Mouse (Mus musculus): ENCODE data around the gene Olfr92. TPM values are rescaled to one million over a fixed set of nuclear protein-coding genes. Genes with fewer than 3 reads are reported as not detected.
A peak's percentile ranks its signal among the peaks of the same experiment; 100 is the strongest.
"Not testable (repeated sequence)": the region's sequence is repeated elsewhere in the genome, so short reads cannot be mapped to it uniquely, and the experiment has no call there.

The Olfr92 gene
- polyA plus RNA-seq (2012; ENCODE audit: insufficient read depth, insufficient read length, low replicate concordance, missing spikeins) = not detected in 2 replicates

DNA sequence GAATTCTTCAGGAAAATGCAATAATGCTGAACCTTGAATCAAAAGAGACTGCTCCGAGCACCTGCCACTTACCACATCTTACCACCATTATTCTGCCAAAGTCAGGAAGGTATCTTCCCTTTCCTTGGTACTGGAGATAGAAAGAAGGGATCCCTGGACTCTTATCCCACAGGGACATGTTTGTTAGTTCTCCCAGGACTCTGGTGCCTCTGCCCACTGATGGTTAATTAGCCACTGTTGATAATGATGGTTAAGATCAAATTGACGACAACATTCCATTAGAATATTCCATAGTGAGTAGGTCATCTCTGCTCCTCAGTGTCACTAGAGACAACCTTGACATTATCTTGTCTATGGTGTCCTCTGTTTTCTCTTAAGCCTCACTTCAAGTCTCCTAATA is at the start of gene Olfr92:
TSS of gene Olfr92 (minus strand) at position 101 of the 400 bp plus-strand sequence.
- 92% methylated on average over 2 of the region's 2 CpGs for WGBS
- Histone ChIP-seq H3K27ac (ENCODE audit: insufficient read depth, low read depth, low read length) (no peak within 1 kb of the TSS), H3K4me1 (ENCODE audit: control insufficient read depth, insufficient read depth, low read length) (no peaks in the 10 kb centered on the region), H3K4me3 (ENCODE audit: insufficient read depth, low read depth, low read length) (no peak within 1 kb of the TSS)
- TF ChIP-seq CTCF (IDR thresholded peaks at IDR 0.05; ENCODE audit: insufficient read depth, low read depth, low read length) = no peak
- no peak for TF ChIP-seq POLR2A (IDR thresholded peaks at IDR 0.05; ENCODE audit: insufficient read depth, low read depth, low read length)

DNA sequence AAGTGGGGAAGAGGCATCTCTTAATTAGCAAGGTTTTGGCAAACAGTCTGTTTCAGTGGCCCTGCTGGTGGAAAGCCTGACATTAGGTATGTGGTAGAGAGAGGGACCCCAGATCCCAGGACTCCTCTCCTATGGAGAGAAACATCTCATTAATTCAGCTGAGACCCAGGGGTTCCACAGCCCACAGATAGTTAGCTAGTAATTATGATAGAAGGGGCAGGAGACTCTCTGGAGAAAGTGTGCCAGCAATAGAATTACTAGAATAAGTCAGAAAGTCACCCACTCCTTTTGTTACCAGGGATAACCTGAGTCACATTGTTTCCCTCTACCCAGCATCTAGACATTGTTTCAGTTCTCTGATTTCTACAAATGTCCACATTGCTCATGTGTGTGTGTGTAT is 41.5 kb upstream of the Olfr92 start, which contains the start of gene Olfr93:
TSS of gene Olfr93 (minus strand) at position 101 of the 400 bp plus-strand sequence.
- Histone ChIP-seq H3K27ac (ENCODE audit: insufficient read depth, low read depth, low read length) (no peak within 1 kb of the TSS), H3K4me3 (ENCODE audit: insufficient read depth, low read depth, low read length) (no peak within 1 kb of the TSS), H3K4me1 (ENCODE audit: control insufficient read depth, insufficient read depth, low read length) (no peaks in the 10 kb centered on the region)
- TF ChIP-seq POLR2A (IDR thresholded peaks at IDR 0.05; ENCODE audit: insufficient read depth, low read depth, low read length) (no peak), CTCF (IDR thresholded peaks at IDR 0.05; ENCODE audit: insufficient read depth, low read depth, low read length) (no peak)

DNA sequence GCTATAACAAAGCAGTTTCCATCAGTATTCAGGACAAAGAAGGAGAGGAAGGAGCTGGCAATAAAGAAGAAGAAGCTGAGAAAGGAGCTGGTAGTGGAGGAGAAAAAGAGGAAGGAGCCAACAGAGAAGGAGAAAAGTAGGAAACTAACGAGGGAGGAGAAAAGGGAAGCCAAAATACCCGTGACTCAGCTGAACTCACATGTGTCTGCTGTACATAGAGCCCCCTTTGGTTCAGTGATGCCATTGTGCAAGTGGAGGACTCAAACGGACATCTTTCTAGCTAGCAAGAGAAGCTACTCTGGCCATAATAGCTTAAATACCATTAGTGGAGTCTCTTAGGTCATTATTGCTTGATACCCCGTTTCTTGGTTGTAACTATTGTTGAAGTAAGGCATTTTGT is 11.5 kb upstream of the Olfr92 start:
- WGBS = 41% methylated on average over 4 of the region's 4 CpGs
- not testable (repeated sequence) for H3K4me1 ChIP-seq (ENCODE audit: control insufficient read depth, insufficient read depth, low read length); H3K27ac ChIP-seq (ENCODE audit: insufficient read depth, low read depth, low read length); H3K4me3 ChIP-seq (ENCODE audit: insufficient read depth, low read depth, low read length)

GRCm38 (mm10) chr17:37098178-37098577 is 21.7 kb downstream of the Olfr92 start, which contains the start of gene Olfr91:
Gene Olfr91, minus strand, starts transcription at chr17:37098278.
- no peak for TF ChIP-seq CTCF (IDR thresholded peaks at IDR 0.05; ENCODE audit: insufficient read depth, low read depth, low read length)
- TF ChIP-seq POLR2A (IDR thresholded peaks at IDR 0.05; ENCODE audit: insufficient read depth, low read depth, low read length) = no peak
- Histone ChIP-seq H3K27ac (ENCODE audit: insufficient read depth, low read depth, low read length) (no peak within 1 kb of the TSS), H3K4me3 (ENCODE audit: insufficient read depth, low read depth, low read length) (no peak within 1 kb of the TSS), H3K4me1 (ENCODE audit: control insufficient read depth, insufficient read depth, low read length) (no peaks in the 10 kb centered on the region)
- 93% methylated on average over 1 of the region's 1 CpGs for WGBS

DNA sequence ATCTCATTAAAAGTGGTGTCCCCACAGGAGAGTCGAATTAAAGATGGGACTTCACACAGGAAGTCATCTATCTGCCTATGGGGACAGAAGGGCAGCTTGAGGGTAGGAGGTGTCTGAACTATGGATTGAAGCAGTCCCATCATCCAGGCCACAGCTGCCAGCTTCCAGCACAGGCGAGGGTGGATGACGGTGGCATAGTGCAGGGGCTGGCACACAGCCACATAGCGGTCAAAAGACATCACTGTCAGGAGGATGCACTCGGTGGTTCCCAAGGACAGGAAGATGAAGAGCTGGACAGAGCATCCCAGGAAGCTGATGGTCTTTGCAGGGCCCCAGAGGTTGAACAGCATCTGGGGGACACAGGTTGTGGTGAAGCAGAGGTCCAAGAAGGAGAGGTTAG is 26.6 kb downstream of the Olfr92 start:
- 72% methylated on average over 5 of the region's 5 CpGs for WGBS

GRCm38 (mm10) chr17:37092198-37092597 is 27.7 kb downstream of the Olfr92 start:
- no peak for TF ChIP-seq POLR2A (IDR thresholded peaks at IDR 0.05; ENCODE audit: insufficient read depth, low read depth, low read length)
- TF ChIP-seq CTCF (IDR thresholded peaks at IDR 0.05; ENCODE audit: insufficient read depth, low read depth, low read length) = no peak
- Histone ChIP-seq H3K4me1 (ENCODE audit: control insufficient read depth, insufficient read depth, low read length) (no peaks in the 10 kb centered on the region), H3K27ac (ENCODE audit: insufficient read depth, low read depth, low read length) (no peak overlapping the region), H3K4me3 (ENCODE audit: insufficient read depth, low read depth, low read length) (no peak overlapping the region)
- 80% methylated on average over 1 of the region's 1 CpGs for WGBS

More for the DNA sequence above, 26.6 kb downstream of the Olfr92 start:
- Histone ChIP-seq H3K27ac (ENCODE audit: insufficient read depth, low read depth, low read length) (no peak overlapping the region), H3K4me3 (ENCODE audit: insufficient read depth, low read depth, low read length) (no peak overlapping the region), H3K4me1 (ENCODE audit: control insufficient read depth, insufficient read depth, low read length) (no peaks in the 10 kb centered on the region)
- TF ChIP-seq POLR2A (IDR thresholded peaks at IDR 0.05; ENCODE audit: insufficient read depth, low read depth, low read length) (no peak), CTCF (IDR thresholded peaks at IDR 0.05; ENCODE audit: insufficient read depth, low read depth, low read length) (no peak)

DNA sequence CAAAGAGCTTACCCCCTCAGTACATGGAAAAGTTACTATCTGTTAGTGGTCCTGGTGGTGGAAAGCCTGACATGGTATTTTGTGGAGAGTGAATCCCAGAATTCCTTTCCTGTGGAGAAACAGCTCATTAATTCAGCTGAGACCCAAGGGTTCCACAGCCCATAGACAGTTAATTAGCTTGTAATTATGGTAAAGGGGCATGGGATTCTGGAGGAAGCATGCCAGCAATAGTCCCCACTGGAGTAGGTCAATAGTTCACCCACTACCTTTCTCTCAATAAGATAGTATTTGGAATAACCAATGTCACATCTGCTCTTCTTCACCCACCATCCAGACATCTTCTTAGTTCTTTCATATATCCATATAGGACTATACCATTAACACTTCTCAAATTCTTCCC is 31.5 kb downstream of the Olfr92 start, which contains the start of gene Olfr90:
TSS of gene Olfr90 (minus strand) at position 101 of the 400 bp plus-strand sequence.
- H3K4me1 ChIP-seq (ENCODE audit: control insufficient read depth, insufficient read depth, low read length) = no peaks in the 10 kb centered on the region
- no peak within 1 kb of the TSS for H3K27ac ChIP-seq (ENCODE audit: insufficient read depth, low read depth, low read length)
- H3K4me3 ChIP-seq (ENCODE audit: insufficient read depth, low read depth, low read length) = no peak within 1 kb of the TSS
- TF ChIP-seq CTCF (IDR thresholded peaks at IDR 0.05; ENCODE audit: insufficient read depth, low read depth, low read length) (no peak), POLR2A (IDR thresholded peaks at IDR 0.05; ENCODE audit: insufficient read depth, low read depth, low read length) (no peak)

- 69% methylated on average over 10 of the region's 10 CpGs for whole genome bisulfite sequencing
Measured at GRCm38 (mm10) chr17:37085545-37085944, 34.3 kb downstream of the Olfr92 start.

GRCm38 (mm10) chr17:37084632-37085031 is 35.3 kb downstream of the Olfr92 start:
- no peak for TF ChIP-seq POLR2A (IDR thresholded peaks at IDR 0.05; ENCODE audit: insufficient read depth, low read depth, low read length)
- TF ChIP-seq CTCF (IDR thresholded peaks at IDR 0.05; ENCODE audit: insufficient read depth, low read depth, low read length) = no peak
- 70% methylated on average over 5 of the region's 5 CpGs for WGBS
- no peaks in the 10 kb centered on the region for H3K4me1 ChIP-seq (ENCODE audit: control insufficient read depth, insufficient read depth, low read length)
- no peak overlapping the region for H3K27ac ChIP-seq (ENCODE audit: insufficient read depth, low read depth, low read length)
- no peak overlapping the region for H3K4me3 ChIP-seq (ENCODE audit: insufficient read depth, low read depth, low read length)

More at GRCm38 (mm10) chr17:37085545-37085944, 34.3 kb downstream of the Olfr92 start:
- no peak overlapping the region for H3K27ac ChIP-seq (ENCODE audit: insufficient read depth, low read depth, low read length)
- TF ChIP-seq POLR2A (IDR thresholded peaks at IDR 0.05; ENCODE audit: insufficient read depth, low read depth, low read length) = no peak
- no peak for TF ChIP-seq CTCF (IDR thresholded peaks at IDR 0.05; ENCODE audit: insufficient read depth, low read depth, low read length)
- H3K4me3 ChIP-seq (ENCODE audit: insufficient read depth, low read depth, low read length) = no peak overlapping the region
- H3K4me1 ChIP-seq (ENCODE audit: control insufficient read depth, insufficient read depth, low read length) = no peaks in the 10 kb centered on the region

GRCm38 (mm10) chr17:37083327-37083726 is 36.6 kb downstream of the Olfr92 start:
- H3K4me1 ChIP-seq (ENCODE audit: control insufficient read depth, insufficient read depth, low read length) = peaks cover 3% of the 10 kb centered on the region; the same call in 1 of the 2 replicates
- no peak overlapping the region for H3K4me3 ChIP-seq (ENCODE audit: insufficient read depth, low read depth, low read length)
- TF ChIP-seq POLR2A (IDR thresholded peaks at IDR 0.05; ENCODE audit: insufficient read depth, low read depth, low read length) (no peak), CTCF (IDR thresholded peaks at IDR 0.05; ENCODE audit: insufficient read depth, low read depth, low read length) (peak; percentile 49)
- no peak overlapping the region for H3K27ac ChIP-seq (ENCODE audit: insufficient read depth, low read depth, low read length)
- WGBS = 3% methylated on average over 8 of the region's 8 CpGs
